Mouse (Mus musculus) fibroblast of lung, adult 2 months (primary cell): ENCODE measurements around the gene Ube3a.

Experiments
- DNase-seq: peaks from one replicate; pipeline ENCODE4 v3.0.0-alpha.2; 2011; ENCODE audit warnings: low read depth

The Ube3a gene

GRCm38 (mm10) chr7:59228045-59228865, at the start of gene Ube3a:
Gene Ube3a (plus strand): TSS chr7:59228750.
- DNase-seq, result peak; percentile 96

DNA sequence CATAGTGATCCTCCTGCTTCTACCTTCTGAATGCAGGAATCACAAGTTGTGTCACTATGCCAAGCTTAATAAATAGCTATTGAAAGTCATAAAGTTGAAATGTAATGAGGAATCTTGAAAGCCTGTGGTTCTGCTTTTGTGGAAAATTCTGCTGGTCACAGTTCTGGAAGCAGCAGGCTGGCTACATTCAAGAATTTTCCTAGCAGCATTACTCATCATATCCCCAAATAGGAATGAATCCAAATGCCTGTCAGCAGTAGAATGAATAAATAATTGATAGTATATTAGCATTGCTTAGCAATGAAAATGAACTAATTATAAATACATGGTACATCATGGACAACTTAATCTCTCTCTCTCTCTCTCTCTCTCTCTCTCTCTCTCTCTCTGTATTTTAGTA, 35.7 kb upstream of the Ube3a start:
- peak; percentile 6 for DNase-seq

DNA sequence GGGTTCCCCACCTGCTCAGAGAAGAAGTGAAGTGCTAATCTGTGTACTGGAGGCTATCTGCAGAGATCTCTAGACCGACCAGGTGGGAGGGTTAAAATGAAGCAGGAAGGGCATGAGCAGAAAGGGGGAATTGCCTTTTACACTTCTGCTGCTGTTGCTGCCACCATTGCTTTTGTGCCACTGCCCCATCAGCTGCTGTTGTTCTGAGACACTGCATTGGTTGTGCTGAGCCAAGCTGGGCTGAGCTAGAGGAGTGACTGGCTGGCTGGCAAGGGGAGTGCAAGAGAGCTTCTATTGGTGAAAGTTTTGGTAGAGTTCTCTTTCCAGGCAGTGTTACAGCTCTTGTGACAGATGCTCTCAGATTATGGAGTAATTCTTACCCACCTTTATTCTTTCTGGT, 13.6 kb upstream of the Ube3a start:
- no peak for DNase-seq

GRCm38 (mm10) chr7:59221244-59221643, 7.3 kb upstream of the Ube3a start:
- no peak for DNase-seq

- no peak for DNase-seq
Observed at GRCm38 (mm10) chr7:59228866-59229182, 274 bp downstream of the Ube3a start.

GRCm38 (mm10) chr7:59229183-59229911, 797 bp downstream of the Ube3a start:
- no peak for DNase-seq

- DNase-seq, result no peak
Observed at GRCm38 (mm10) chr7:59230304-59230703, 1.8 kb downstream of the Ube3a start.

DNA sequence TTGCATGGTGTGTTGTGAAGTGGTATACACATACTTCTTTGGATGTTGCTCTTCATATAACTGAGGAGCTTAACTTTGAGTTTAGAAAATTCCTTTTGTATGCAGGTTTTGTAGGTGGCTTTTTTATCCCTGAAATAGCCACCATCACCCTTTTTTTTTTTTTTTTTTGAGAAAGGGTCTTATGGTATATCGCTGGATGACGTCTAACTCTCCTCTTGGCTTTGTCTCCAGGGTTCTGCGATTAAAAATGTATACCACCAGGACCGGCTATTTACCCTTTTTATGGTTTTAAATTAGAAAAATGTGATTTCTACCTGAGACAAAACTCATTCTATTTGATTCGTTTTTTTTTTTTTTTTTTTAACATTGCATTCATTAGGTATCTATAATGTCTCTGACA, 2.2 kb downstream of the Ube3a start:
- no peak for DNase-seq

DNA sequence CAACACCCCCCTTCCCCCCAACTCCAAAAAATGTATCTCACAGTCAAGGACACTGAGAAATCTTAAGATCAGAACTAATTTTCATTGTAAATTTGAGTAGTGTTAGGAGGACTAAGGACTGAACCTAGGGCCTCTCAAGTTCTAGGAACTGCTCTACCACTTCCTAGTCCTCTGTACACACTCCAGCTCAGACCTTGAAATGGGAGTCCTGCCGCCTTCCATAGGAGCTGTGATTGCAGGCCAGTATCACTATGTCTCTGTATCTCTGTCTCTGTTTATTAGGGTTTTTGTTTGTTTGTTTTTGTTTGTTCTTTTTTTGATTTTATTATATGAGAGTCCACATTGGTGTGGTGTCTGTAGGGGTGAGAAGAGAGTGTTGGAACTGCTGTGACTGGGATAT, 3.4 kb downstream of the Ube3a start:
- DNase-seq, result no peak

DNA sequence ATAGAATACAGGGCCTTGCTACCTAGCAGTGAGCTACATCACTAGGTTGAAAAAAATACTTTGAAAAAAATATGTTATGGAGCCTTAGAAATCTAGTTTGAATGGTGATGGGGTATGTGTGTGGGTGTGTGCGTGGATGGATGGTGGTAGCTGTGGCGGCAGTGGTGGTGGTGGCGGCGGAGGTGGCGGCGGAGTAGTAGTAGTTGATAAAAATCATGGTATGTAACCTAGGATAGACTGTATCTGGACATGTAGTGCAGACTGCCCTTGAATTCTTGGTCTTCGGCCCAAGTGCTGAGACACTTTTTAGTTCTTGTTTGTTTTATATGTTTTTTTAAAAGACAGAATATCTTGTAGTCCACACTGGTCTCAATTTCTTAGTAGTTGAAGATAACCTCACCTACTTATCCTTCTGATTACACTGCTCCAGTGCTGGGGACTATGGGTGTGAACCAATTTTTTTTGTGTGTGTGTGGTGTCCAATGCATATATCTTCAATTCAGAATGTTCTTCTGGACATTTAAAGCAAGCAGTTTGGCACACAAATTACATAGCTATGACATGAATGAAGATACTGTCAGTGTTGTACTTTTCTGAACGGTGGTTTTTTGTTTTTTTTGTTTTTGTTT, 6.3 kb downstream of the Ube3a start:
- DNase-seq, result no peak

GRCm38 (mm10) chr7:59243257-59243656, 14.7 kb downstream of the Ube3a start:
- DNase-seq, result no peak

GRCm38 (mm10) chr7:59245541-59245940, 17.0 kb downstream of the Ube3a start:
- DNase-seq, result no peak

GRCm38 (mm10) chr7:59253373-59253772, 24.8 kb downstream of the Ube3a start:
- no peak for DNase-seq

- no peak for DNase-seq
Observed at GRCm38 (mm10) chr7:59265538-59265937, 37.0 kb downstream of the Ube3a start.

- no peak for DNase-seq
Observed at GRCm38 (mm10) chr7:59271775-59272174, 43.2 kb downstream of the Ube3a start.

DNA sequence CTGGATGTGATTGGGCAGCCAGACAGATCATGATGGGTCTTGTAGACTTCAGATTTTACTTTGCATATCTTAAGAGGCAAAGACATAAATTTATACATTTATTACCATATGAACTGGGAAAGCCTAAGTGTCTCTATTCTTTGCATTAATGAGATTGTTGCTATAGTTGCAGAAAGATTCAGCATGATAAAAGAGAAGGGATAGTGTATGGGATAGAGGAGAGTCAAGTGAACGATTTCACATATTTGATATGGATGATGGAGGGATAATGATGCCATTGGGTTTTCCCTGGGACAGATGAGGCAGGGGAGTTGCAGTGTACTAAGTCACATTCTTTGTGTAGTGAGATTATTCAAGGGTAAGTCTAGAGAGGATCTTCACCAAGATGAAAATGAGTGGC, 84.0 kb downstream of the Ube3a start:
- DNase-seq, result no peak

- no peak for DNase-seq
Observed at GRCm38 (mm10) chr7:59322759-59323158, 94.2 kb downstream of the Ube3a start.
